Mouse (Mus musculus): ENCODE results near the gene Pank4. TPM values are rescaled to one million over a fixed set of nuclear protein-coding genes. Genes with fewer than 3 reads are reported as not detected.

Gene Pank4
- polyA plus RNA-seq, 1 experiment from 2014 or later = 42.1 TPM

GRCm38 (mm10) chr4:154981076-154981475 lies 17.2 kb downstream of the Pank4 start:
- peaks cover 25% of the 10 kb centered on the region for H3K36me3 ChIP-seq (ENCODE audit: control insufficient read depth, insufficient read depth, low read length)
- 83% methylated on average over 6 of the region's 6 CpGs for WGBS

DNA sequence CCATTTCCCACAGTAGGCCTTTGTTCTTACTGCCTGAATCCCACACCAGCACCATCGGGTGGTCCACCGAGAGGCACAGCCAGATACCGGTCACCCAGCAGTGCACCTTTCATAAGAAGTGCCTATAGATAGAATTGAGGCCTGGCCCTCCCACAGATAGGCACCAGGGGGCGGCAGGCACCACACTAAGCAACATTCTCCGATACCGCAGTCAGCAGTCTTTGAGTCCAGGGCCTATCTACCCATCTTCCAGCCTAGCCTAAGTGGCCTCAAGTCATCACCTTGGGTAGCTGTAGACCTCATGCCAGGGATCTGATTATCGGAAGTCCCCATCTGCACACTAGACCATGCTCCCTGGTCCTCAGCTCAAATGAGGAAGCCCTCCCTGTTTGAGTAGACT lies 17.6 kb downstream of the Pank4 start:
- WGBS = 40% methylated on average over 7 of the region's 7 CpGs
- no peak overlapping the region for H3K4me2 ChIP-seq (ENCODE audit: low read length)

More at GRCm38 (mm10) chr4:154981076-154981475, 17.2 kb downstream of the Pank4 start:
- Histone ChIP-seq H3K27me3 (ENCODE audit: control insufficient read depth, insufficient read depth, low read depth, low read length) (no peaks in the 10 kb centered on the region; the same call in 1 of the 2 replicates), H3K4me1 (ENCODE audit: control insufficient read depth, insufficient read depth, low read length) (peaks cover 2% of the 10 kb centered on the region; the same call in 1 of the 2 replicates), H3K9me3 (replicated peaks; ENCODE audit: control insufficient read depth, low read length, poor library complexity, severe bottlenecking) (no peaks in the 10 kb centered on the region), H3K9ac (ENCODE audit: low read depth, low read length) (no peak overlapping the region), H3K4me3 (ENCODE audit: low read depth, low read length) (no peak overlapping the region), H3K4me2 (ENCODE audit: low read length) (no peak overlapping the region), H3K27ac (ENCODE audit: low read length) (no peak overlapping the region)
- no peak for ATAC-seq

DNA sequence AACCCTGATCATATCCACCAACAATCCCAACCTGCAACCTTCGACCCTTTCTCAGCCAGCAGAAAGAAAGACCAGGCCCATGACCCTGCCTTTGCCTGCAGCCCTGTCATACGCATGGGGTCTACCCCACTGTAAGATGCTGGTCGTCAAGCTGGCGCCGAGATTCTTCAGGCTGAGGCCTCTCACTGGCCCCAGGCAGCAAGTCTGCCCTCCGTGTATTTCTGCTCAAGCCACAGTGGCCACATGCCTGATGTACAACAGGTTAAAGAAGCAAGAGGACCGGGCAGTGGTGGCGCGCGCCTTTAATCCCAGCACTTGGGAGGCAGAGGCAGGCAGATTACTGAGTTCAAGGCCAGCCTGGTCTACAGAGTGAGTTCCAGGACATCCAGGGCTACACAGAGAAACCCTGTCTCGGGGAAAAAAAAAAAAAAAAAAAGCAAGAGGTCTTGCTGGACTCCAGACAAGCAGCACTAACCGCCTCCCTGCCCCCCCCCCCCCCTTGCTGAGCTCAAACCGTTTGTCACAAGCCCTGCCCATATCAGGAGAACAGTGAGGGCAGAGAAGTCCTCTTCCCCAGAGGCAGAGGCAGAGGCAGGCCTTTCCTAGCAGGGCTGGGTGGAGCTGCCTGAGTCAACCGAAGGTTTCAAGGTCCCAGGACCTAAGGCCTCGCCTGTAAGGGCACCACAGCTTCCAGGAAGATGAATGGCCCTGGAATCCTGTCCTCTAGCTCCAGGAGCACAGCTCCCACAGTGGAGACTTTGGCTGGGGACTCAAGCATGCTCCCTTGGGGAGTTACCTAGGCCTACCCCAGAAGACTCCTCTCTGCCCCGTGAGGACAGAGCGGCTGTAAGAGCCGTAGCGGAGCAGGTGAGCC lies 18.6 kb downstream of the Pank4 start:
- H3K9ac ChIP-seq (ENCODE audit: low read depth, low read length) = no peak overlapping the region
- H3K36me3 ChIP-seq (ENCODE audit: control insufficient read depth, insufficient read depth, low read length) = peaks cover 14% of the 10 kb centered on the region
- no peak for ATAC-seq
- H3K4me3 ChIP-seq (ENCODE audit: low read depth, low read length) = no peak overlapping the region
- H3K4me1 ChIP-seq (ENCODE audit: control insufficient read depth, insufficient read depth, low read length) = peaks cover 4% of the 10 kb centered on the region; the same call in 1 of the 2 replicates
- no peak overlapping the region for H3K4me2 ChIP-seq (ENCODE audit: low read length)
- no peak overlapping the region for H3K27ac ChIP-seq (ENCODE audit: low read length)
- H3K27me3 ChIP-seq (ENCODE audit: control insufficient read depth, insufficient read depth, low read depth, low read length) = peaks cover 5% of the 10 kb centered on the region; the same call in 1 of the 2 replicates
- WGBS = 77% methylated on average over 19 of the region's 19 CpGs
- no peaks in the 10 kb centered on the region for H3K9me3 ChIP-seq (replicated peaks; ENCODE audit: control insufficient read depth, low read length, poor library complexity, severe bottlenecking)

More for the DNA sequence above, 17.6 kb downstream of the Pank4 start:
- Histone ChIP-seq H3K9me3 (replicated peaks; ENCODE audit: control insufficient read depth, low read length, poor library complexity, severe bottlenecking) (no peaks in the 10 kb centered on the region), H3K36me3 (ENCODE audit: control insufficient read depth, insufficient read depth, low read length) (peaks cover 21% of the 10 kb centered on the region), H3K9ac (ENCODE audit: low read depth, low read length) (no peak overlapping the region), H3K4me1 (ENCODE audit: control insufficient read depth, insufficient read depth, low read length) (peaks cover 4% of the 10 kb centered on the region; the same call in 1 of the 2 replicates), H3K4me3 (ENCODE audit: low read depth, low read length) (no peak overlapping the region), H3K27ac (ENCODE audit: low read length) (no peak overlapping the region), H3K27me3 (ENCODE audit: control insufficient read depth, insufficient read depth, low read depth, low read length) (peaks cover 3% of the 10 kb centered on the region; the same call in 1 of the 2 replicates)
- ATAC-seq = peak; percentile 58

GRCm38 (mm10) chr4:154983767-154984166 lies 19.8 kb downstream of the Pank4 start:
- Histone ChIP-seq H3K4me2 (ENCODE audit: low read length) (no peak overlapping the region), H3K36me3 (ENCODE audit: control insufficient read depth, insufficient read depth, low read length) (peaks cover 10% of the 10 kb centered on the region), H3K4me3 (ENCODE audit: low read depth, low read length) (no peak overlapping the region), H3K9me3 (replicated peaks; ENCODE audit: control insufficient read depth, low read length, poor library complexity, severe bottlenecking) (no peaks in the 10 kb centered on the region), H3K4me1 (ENCODE audit: control insufficient read depth, insufficient read depth, low read length) (peaks cover 4% of the 10 kb centered on the region; the same call in 1 of the 2 replicates), H3K27me3 (ENCODE audit: control insufficient read depth, insufficient read depth, low read depth, low read length) (peaks cover 5% of the 10 kb centered on the region; the same call in 1 of the 2 replicates), H3K27ac (ENCODE audit: low read length) (no peak overlapping the region), H3K9ac (ENCODE audit: low read depth, low read length) (peak overlapping the region; percentile 45; the same call in 1 of the 2 replicates)
- ATAC-seq = no peak
- 20% methylated on average over 24 of the region's 24 CpGs for WGBS

- Histone ChIP-seq H3K4me1 (ENCODE audit: control insufficient read depth, insufficient read depth, low read length) (peaks cover 4% of the 10 kb centered on the region; the same call in 1 of the 2 replicates), H3K36me3 (ENCODE audit: control insufficient read depth, insufficient read depth, low read length) (peaks cover 4% of the 10 kb centered on the region; the same call in 1 of the 2 replicates), H3K4me3 (ENCODE audit: low read depth, low read length) (no peak overlapping the region), H3K9me3 (replicated peaks; ENCODE audit: control insufficient read depth, low read length, poor library complexity, severe bottlenecking) (no peaks in the 10 kb centered on the region), H3K27me3 (ENCODE audit: control insufficient read depth, insufficient read depth, low read depth, low read length) (peaks cover 5% of the 10 kb centered on the region; the same call in 1 of the 2 replicates), H3K4me2 (ENCODE audit: low read length) (no peak overlapping the region), H3K9ac (ENCODE audit: low read depth, low read length) (no peak overlapping the region; the same call in 1 of the 2 replicates), H3K27ac (ENCODE audit: low read length) (no peak overlapping the region)
- ATAC-seq = no peak
- WGBS = 58% methylated on average over 5 of the region's 5 CpGs
These were observed 21.3 kb downstream of the Pank4 start for GRCm38 (mm10) chr4:154985151-154985777.

DNA sequence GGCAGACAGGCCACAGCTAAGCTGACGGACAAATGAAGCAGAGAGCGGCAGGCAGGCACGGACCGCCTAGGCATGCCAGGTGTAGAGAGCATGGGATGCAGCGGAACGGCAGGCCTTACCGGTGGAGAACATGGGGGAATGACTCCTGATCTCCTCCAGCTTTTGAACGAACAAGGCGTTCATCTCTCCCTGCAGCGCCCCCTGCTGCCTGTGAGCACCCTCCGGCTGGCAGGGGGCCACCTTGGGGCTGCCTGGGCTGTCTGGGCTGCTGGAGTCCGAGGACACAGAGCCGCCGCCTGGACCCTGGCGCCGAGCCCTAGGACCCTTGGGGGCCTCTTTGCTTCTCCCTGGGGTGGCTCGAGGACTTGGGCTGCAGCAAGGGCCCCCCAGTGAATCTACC lies 22.2 kb downstream of the Pank4 start:
- Histone ChIP-seq H3K36me3 (ENCODE audit: control insufficient read depth, insufficient read depth, low read length) (0 out of 2 replicates have a peak, but pooled peaks cover 2% of the 10 kb centered on the region), H3K9ac (ENCODE audit: low read depth, low read length) (peak overlapping the region; percentile 41; the same call in 1 of the 2 replicates), H3K4me3 (ENCODE audit: low read depth, low read length) (no peak overlapping the region), H3K9me3 (replicated peaks; ENCODE audit: control insufficient read depth, low read length, poor library complexity, severe bottlenecking) (no peaks in the 10 kb centered on the region), H3K27me3 (ENCODE audit: control insufficient read depth, insufficient read depth, low read depth, low read length) (peaks cover 5% of the 10 kb centered on the region; the same call in 1 of the 2 replicates), H3K4me2 (ENCODE audit: low read length) (no peak overlapping the region), H3K27ac (ENCODE audit: low read length) (no peak overlapping the region), H3K4me1 (ENCODE audit: control insufficient read depth, insufficient read depth, low read length) (peaks cover 4% of the 10 kb centered on the region; the same call in 1 of the 2 replicates)
- no peak for ATAC-seq
- 16% methylated on average over 17 of the region's 17 CpGs for WGBS

- Histone ChIP-seq H3K4me3 (ENCODE audit: low read depth, low read length) (no peak overlapping the region), H3K4me1 (ENCODE audit: control insufficient read depth, insufficient read depth, low read length) (peaks cover 4% of the 10 kb centered on the region; the same call in 1 of the 2 replicates), H3K9me3 (replicated peaks; ENCODE audit: control insufficient read depth, low read length, poor library complexity, severe bottlenecking) (no peaks in the 10 kb centered on the region), H3K9ac (ENCODE audit: low read depth, low read length) (no peak overlapping the region), H3K4me2 (ENCODE audit: low read length) (no peak overlapping the region), H3K36me3 (ENCODE audit: control insufficient read depth, insufficient read depth, low read length) (0 out of 2 replicates have a peak, but pooled peaks cover 2% of the 10 kb centered on the region), H3K27me3 (ENCODE audit: control insufficient read depth, insufficient read depth, low read depth, low read length) (peaks cover 5% of the 10 kb centered on the region; the same call in 1 of the 2 replicates), H3K27ac (ENCODE audit: low read length) (no peak overlapping the region)
- WGBS = 64% methylated on average over 15 of the region's 15 CpGs
- ATAC-seq = no peak
These were observed 22.8 kb downstream of the Pank4 start for GRCm38 (mm10) chr4:154986750-154987149.

DNA sequence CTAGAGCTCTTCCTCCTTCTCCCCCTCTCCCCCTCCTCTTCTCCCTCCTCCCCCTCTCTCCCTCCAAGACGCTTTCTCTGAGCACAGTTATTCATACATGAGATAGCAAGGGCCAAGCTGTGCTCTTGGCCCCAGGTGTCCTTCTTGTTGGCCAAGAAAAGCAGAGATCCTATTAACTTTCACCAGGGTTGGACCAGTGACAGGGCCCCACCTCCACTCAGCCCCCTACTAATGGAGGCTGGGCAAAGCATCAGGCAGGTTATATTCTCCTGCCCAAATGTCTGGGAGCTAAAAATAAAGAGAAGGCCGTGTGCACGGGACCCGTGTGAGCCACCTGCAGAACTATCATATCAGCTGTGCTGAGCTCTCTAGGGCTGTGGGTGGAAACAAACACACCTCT lies 31.0 kb downstream of the Pank4 start:
- 72% methylated on average over 4 of the region's 4 CpGs for WGBS
- Histone ChIP-seq H3K27me3 (ENCODE audit: control insufficient read depth, insufficient read depth, low read depth, low read length) (no peaks in the 10 kb centered on the region), H3K4me1 (ENCODE audit: control insufficient read depth, insufficient read depth, low read length) (no peaks in the 10 kb centered on the region), H3K9ac (ENCODE audit: low read depth, low read length) (no peak overlapping the region), H3K4me2 (ENCODE audit: low read length) (no peak overlapping the region), H3K36me3 (ENCODE audit: control insufficient read depth, insufficient read depth, low read length) (no peaks in the 10 kb centered on the region), H3K27ac (ENCODE audit: low read length) (no peak overlapping the region), H3K9me3 (replicated peaks; ENCODE audit: control insufficient read depth, low read length, poor library complexity, severe bottlenecking) (no peaks in the 10 kb centered on the region), H3K4me3 (ENCODE audit: low read depth, low read length) (no peak overlapping the region)
- ATAC-seq = no peak

Data from midbrain, embryonic 16.5 days (tissue).